Mouse (Mus musculus) CH12.LX (cell line): ENCODE results near the gene Neurl4.

Experiments used
- CHD2 ChIP-seq: IDR thresholded peaks from 2 replicates; pipeline ENCODE4 v1.6.1; 2011; ENCODE audit warnings: low read length, improper control_type of control experiment
- CTCF ChIP-seq, 2 experiments: IDR thresholded peaks in 1 of 2; conservative IDR thresholded peaks in 1 of 2; 2 replicates each; pipeline ENCODE4 v1.5.1; 2011 to 2012; ENCODE audit warnings: low read depth in 2 of 2, low read length in 2 of 2, improper control_type of control experiment in 1 of 2, inconsistent platforms in 1 of 2, mild to moderate bottlenecking in 1 of 2, moderate library complexity in 1 of 2
- E2F4 ChIP-seq: IDR thresholded peaks from 2 replicates; pipeline ENCODE4 v1.6.1; 2011; ENCODE audit warnings: low read depth, low read length, improper control_type of control experiment; ENCODE audit not compliant: insufficient replicate concordance
- EP300 ChIP-seq: IDR thresholded peaks from 2 replicates; pipeline ENCODE4 v1.6.1; 2011; ENCODE audit warnings: low read length, improper control_type of control experiment
- IRF4 ChIP-seq: IDR thresholded peaks from 2 replicates; pipeline ENCODE4 v1.6.1; 2014; ENCODE audit warnings: low read depth, mild to moderate bottlenecking, inconsistent platforms, low read length, improper control_type of control experiment
- JUND ChIP-seq: conservative IDR thresholded peaks from 2 replicates; pipeline ENCODE4 v1.6.1; 2011; ENCODE audit warnings: low read depth, low read length, improper control_type of control experiment
- MAX ChIP-seq: IDR thresholded peaks from 2 replicates; pipeline ENCODE4 v1.6.1; 2011; ENCODE audit warnings: low read length, improper control_type of control experiment
- NRF1 ChIP-seq: IDR thresholded peaks from 2 replicates; pipeline ENCODE4 v1.6.1; 2014; ENCODE audit warnings: low read depth, mild to moderate bottlenecking, inconsistent platforms, low read length, improper control_type of control experiment, moderate library complexity
- PAX5 ChIP-seq: IDR thresholded peaks from 2 replicates; pipeline ENCODE4 v1.6.1; 2012; ENCODE audit warnings: low read length, inconsistent platforms, mixed read lengths
- SIN3A ChIP-seq: IDR thresholded peaks from 2 replicates; pipeline ENCODE4 v1.6.1; 2012; ENCODE audit warnings: low read length, improper control_type of control experiment, inconsistent platforms
- UBTF ChIP-seq: IDR thresholded peaks from 2 replicates; pipeline ENCODE4 v1.6.1; 2012; ENCODE audit warnings: low read depth, mild to moderate bottlenecking, inconsistent platforms, low read length, improper control_type of control experiment, moderate library complexity

- no peak for TF ChIP-seq NRF1
- TF ChIP-seq CTCF (conservative IDR thresholded peaks at IDR 0.05 in 1 of 2, IDR thresholded peaks at IDR 0.05 in 1 of 2; ENCODE audit: low read depth in 2 of 2, low read length in 2 of 2) = no peak
- TF ChIP-seq CHD2 = peak; percentile 86
- peak; percentile 94 for TF ChIP-seq MAX
- TF ChIP-seq E2F4 = no peak
- peak; percentile 12; the same call in 1 of the 2 replicates for TF ChIP-seq IRF4
- TF ChIP-seq UBTF = no peak
- no peak; the same call in 1 of the 2 replicates for TF ChIP-seq SIN3A
- TF ChIP-seq PAX5 = no peak
- TF ChIP-seq JUND = no peak
- no peak for TF ChIP-seq EP300
Measured at GRCm38 (mm10) chr11:69920266-69921031, 19.6 kb downstream of the Neurl4 start.
